Mouse (Mus musculus) effector memory CD4-positive, alpha-beta T cell, adult 5 months (primary cell): ENCODE data around the gene Zfp46. TPM values are rescaled to one million over a fixed set of nuclear protein-coding genes. Genes with fewer than 3 reads are reported as not detected.

Experiments
- polyA plus RNA-seq: library from polyadenylated mRNA; unstranded; fragments of 100-300 nt; shearing (Covaris generic); gene quantifications from one replicate; pipeline ENCODE4 v1.2.1, GENCODE M21; 2017

Zfp46 gene
- 3.5 TPM for polyA plus RNA-seq

DNA sequence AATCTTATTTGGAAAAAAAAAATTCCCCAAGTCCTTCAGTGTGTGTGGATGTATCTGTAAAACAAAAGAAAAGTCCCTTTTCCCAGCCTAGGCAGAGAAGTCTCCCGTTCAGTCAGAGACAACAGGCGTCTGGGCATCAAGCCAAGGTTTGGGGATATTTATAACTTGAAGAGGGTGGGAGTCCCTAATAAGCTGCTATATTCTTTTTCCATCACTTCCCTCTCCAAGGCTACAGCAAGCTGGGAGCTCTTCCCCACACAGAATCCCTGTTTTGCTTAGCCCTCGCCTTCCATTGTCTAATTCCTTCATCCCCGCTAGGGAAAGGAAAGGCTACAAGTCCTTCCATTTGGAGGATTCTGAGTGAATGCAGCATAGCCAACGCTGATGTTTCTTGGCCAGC, at the start of gene Zfp46:
Gene Zfp46, plus strand, starts transcription at position 229 of the 400 bp plus-strand sequence.

GRCm38 (mm10) chr4:136247729-136248463, 36.6 kb upstream of the Zfp46 start, which contains the start of gene Tcea3:
Gene Tcea3 (plus strand): TSS chr4:136247729.

DNA sequence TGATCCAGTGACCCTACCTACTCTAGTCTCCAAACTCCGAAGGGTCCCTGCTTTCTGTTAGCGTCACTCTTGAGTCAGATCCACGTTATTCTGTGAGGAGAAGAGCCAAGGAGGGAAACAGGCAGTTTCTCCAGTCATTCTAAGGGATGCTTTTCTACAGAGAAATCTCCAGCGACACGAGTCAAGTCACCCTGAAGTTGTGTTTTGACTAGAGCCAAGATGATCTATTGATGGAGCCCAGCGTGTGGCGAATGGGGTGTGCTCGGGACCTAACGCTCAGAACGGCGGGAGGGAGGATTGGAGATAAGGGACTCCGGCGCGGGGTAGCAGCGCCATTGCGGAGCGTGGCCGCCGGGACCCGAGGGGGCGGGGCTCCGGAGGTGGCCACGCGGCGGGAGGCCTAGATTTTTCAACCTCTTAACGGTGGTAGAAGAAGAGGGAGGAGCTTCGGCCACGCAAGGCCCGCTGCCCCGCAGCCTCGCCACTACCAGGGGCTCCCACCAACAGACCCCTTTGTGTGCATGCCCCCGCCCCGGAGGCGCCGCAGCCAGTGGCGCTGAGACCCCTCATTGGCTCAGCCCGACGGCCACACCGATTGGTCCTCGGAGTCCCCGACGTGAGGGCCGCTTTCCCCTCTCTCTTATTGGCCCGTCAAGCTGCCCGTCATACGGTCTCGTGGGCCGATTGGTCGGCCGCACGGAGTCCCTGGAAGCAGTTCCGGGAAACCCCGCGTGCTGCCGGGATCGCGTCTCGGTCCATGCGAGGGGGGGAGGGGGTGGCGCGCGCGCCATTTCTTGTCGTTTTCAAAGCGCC, 26.0 kb downstream of the Zfp46 start, which contains the start of gene Hnrnpr:
Gene Hnrnpr, plus strand, starts transcription at position 714 of the 813 bp plus-strand sequence.

Other genes with a start within 250 kb of the Zfp46 start
- gene Rpl11, start 231.3 kb upstream of the Zfp46 start, polyA plus RNA-seq = 280 TPM
- 15.3 TPM for gene Id3, start 141.2 kb upstream of the Zfp46 start, polyA plus RNA-seq
- gene E2f2, start 112.3 kb upstream of the Zfp46 start, polyA plus RNA-seq = 2.2 TPM
- 0.15 TPM for gene Asap3, start 78.3 kb upstream of the Zfp46 start, polyA plus RNA-seq
- not detected for gene Tcea3, start 37.0 kb upstream of the Zfp46 start, polyA plus RNA-seq
- 106 TPM for gene Hnrnpr, start 26.3 kb downstream of the Zfp46 start, polyA plus RNA-seq
- gene Htr1d, start 138.8 kb downstream of the Zfp46 start, polyA plus RNA-seq = not detected
- not detected for gene 6030445D17Rik, start 177.6 kb downstream of the Zfp46 start, polyA plus RNA-seq
- 23.9 TPM for gene Luzp1, start 185.1 kb downstream of the Zfp46 start, polyA plus RNA-seq